Mouse (Mus musculus): ENCODE results near the gene Cntn4.

Gene Cntn4

GRCm38 (mm10) chr6:106663780-106664651, 986.6 kb downstream of the Cntn4 start:
- DNase-seq (ENCODE audit: low read depth) = peak; percentile 72

DNA sequence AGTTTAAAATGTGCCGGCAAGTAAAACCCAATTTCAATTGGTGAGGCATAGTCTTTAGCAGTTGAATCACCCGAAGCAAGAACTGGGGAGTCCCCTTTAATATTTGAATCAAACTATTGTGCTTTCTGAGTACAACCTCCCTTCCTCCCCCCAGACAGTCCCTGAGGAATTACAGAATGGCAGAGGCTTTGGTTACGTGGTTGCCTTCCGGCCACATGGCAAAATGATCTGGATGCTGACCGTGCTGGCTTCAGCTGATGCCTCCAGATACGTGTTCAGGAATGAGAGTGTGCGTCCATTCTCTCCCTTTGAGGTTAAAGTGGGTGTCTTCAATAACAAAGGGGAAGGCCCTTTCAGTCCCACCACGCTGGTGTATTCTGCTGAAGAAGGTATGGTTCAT, 998.1 kb downstream of the Cntn4 start:
- DNase-seq (ENCODE audit: low read depth) = peak; percentile 10

GRCm38 (mm10) chr6:106701931-106702330, 1024.5 kb downstream of the Cntn4 start:
- DNase-seq (ENCODE audit: low read depth) = no peak

DNA sequence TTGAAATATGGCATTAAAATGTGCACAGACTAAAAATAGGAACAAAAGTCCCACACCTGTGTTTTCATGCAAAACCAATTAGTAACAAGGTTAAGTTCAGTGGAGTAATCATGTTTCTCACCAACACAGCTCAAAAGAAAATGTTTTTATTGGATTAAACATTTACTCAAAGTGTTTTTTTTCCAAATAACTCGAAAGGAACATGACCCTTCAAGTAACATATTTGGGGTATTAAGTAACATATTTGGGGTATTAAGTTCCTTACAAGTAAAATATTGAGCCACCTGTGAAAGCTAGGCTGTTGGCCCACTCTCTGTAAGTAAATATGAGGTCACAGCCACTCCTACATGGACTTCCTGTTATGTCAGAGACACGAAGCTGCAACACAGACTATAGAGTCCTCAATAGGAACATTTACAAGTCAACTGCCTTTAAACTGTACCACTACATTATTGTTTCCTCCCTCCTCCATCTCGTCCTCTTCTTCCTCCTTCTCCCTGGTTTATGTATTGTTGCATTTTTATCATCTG, 1028.1 kb downstream of the Cntn4 start:
- DNase-seq (ENCODE audit: low read depth) = no peak

DNA sequence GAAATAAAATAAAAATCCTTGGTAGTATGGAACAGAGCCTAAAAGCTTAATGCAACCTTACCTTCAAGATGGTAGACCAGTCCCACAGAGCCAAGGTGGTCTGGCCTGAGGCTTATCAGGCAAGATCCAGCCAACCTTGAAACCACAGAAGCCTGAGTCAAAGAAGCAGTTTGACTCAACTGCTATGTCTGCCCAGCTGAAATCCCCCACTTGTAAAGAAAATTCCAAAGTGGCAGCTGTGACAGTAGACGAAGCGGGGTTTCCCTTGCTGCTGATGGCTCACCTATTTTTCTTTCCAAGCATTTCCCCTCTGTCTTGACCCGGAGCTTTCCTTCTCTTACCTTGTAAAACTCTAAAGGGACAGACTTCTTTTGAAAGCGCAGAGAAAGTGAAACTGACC, 1048.2 kb downstream of the Cntn4 start:
- no peak for DNase-seq (ENCODE audit: low read depth)

DNA sequence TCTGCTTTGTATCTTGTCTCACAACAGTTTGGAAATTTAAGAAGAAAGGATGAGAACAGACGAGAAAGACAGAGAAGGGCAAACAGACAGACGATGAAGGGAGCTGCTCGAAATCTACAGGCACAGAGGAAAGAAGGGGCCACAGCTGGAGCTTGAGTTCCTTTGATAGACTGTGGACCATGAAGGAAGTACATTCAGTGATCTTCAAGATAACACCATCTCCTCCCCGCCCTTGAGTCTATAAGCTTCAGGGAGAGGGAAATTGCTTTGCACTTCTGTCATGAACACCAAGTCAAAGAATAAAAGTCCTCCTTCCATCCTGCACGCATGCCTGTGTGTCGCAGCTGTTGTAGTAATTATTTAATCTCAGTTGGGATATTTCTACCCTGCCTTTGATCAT, 1048.6 kb downstream of the Cntn4 start:
- no peak for DNase-seq (ENCODE audit: low read depth)

DNA sequence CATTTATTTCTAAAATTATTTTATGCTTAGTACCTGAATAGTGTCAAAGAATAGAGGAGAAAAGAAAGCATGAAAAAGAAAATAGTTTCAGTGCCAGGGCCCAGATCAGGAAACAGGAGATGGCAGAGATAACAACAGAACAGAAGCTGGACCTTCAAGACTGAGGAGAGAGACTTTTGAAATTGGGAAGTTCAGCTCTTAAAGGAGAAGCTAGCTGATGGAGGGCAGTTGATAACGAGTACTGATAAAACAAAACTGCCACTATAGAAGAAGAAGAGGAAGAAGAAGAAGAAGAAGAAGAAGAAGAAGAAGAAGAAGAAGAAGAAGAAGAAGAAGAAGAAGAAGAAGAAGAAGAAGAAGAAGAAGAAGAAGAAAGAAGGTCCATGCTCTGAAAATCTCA, 1050.2 kb downstream of the Cntn4 start:
- DNase-seq (ENCODE audit: low read depth) = no peak

DNA sequence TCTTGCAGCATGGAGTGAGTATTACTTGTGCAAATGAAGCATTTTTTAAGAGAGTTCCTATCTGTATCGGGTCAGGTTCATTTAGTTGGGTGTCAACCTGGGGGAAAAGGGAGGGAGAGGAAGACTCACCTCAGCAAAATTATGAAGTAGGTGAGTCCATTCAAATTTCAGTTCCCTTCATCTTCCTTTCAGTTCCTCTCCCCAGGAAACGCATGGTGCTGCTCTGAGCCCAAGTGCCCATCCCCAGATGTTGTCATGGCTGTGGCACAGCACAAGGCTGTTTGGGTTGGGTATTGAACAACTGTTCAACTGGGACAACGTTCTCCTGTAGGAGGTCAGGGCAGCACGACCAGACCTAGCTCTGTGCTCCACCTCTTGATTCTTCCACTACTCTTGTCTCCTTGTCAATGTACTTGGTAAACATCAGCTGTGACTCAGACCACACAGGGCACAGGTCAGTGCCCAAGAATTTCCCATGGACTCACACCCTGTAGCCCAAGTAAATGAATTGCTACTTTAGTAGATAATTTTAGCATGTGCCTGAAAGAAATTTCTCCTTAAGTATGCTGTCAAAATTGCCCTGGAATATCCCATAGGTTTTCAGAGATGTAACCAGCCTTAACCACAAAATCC, 1052.3 kb downstream of the Cntn4 start:
- no peak for DNase-seq (ENCODE audit: low read depth)

GRCm38 (mm10) chr6:106732563-106732962, 1055.1 kb downstream of the Cntn4 start:
- DNase-seq (ENCODE audit: low read depth) = no peak

- DNase-seq (ENCODE audit: low read depth) = no peak
Observed at GRCm38 (mm10) chr6:106738229-106738628, 1060.8 kb downstream of the Cntn4 start.

- DNase-seq (ENCODE audit: low read depth) = no peak
Observed at GRCm38 (mm10) chr6:106740244-106740825, 1062.9 kb downstream of the Cntn4 start.

- no peak for DNase-seq (ENCODE audit: low read depth)
Observed at GRCm38 (mm10) chr6:106743556-106744233, 1066.2 kb downstream of the Cntn4 start.

GRCm38 (mm10) chr6:106745673-106746394, 1068.4 kb downstream of the Cntn4 start:
- no peak for DNase-seq (ENCODE audit: low read depth)

DNA sequence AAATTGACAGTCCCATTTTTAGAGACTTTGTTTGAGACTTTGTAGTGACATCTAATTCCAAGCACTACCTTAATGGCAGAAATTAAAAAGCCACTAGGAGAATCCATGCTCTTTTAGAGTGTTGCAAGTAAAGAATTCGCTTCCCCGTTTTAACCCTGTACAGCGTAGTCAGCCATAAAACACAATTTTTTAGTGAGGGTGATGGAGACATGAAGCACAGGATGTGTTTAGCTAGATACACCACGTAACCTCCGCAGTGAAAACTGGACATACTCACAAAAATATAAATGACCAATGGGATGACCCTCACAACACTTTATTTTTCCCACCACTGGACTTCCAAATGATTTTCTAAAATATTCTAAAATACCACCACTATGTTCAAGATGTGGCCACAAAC, 1069.8 kb downstream of the Cntn4 start:
- DNase-seq (ENCODE audit: low read depth) = no peak

GRCm38 (mm10) chr6:106747804-106748203, 1070.3 kb downstream of the Cntn4 start:
- DNase-seq (ENCODE audit: low read depth) = no peak

Data from NIH3T3 (cell line).